Mouse (Mus musculus) neural tube, embryonic 10.5 days (tissue): ENCODE measurements at regions not wholly inside any gene's neighbourhood (a gene's known extent, or its start where the extent isn't known, plus 50 kb on each side); places are given as distances from the start of the nearest gene placed in this dataset.
A peak's percentile ranks its signal among the peaks of the same experiment; 100 is the strongest.
"Not testable (repeated sequence)": the region's sequence is repeated elsewhere in the genome, so short reads cannot be mapped to it uniquely, and the experiment has no call there.

Experiments used
- DNase-seq: peaks from one replicate; pipeline ENCODE4 v3.0.0-alpha.2; 2017; ENCODE audit warnings: low spot score; ENCODE audit errors: extremely low spot score

DNA sequence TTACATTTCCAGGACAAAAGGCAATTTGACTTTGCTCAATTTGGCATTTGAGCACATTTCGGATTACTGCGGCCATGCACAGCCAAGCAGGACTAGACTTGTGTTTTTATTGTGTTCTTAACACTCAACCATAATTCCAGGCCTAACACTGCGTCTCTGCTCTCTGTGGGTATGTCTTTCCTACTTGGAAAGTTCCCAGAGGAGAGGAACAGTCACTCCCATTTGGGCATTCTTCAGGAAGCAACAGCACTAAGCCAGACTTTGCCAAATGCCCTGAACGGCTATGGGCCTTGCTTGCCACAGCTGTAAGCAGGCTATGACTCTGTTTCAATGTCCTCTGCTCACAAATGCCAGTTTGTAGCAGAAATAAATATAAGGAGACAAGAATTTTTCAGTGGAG is 56.5 kb upstream of the Pdk3 start:
- DNase-seq, result no peak

GRCm38 (mm10) chrX:93888966-93889365 is 57.0 kb upstream of the Pdk3 start:
- no peak for DNase-seq

DNA sequence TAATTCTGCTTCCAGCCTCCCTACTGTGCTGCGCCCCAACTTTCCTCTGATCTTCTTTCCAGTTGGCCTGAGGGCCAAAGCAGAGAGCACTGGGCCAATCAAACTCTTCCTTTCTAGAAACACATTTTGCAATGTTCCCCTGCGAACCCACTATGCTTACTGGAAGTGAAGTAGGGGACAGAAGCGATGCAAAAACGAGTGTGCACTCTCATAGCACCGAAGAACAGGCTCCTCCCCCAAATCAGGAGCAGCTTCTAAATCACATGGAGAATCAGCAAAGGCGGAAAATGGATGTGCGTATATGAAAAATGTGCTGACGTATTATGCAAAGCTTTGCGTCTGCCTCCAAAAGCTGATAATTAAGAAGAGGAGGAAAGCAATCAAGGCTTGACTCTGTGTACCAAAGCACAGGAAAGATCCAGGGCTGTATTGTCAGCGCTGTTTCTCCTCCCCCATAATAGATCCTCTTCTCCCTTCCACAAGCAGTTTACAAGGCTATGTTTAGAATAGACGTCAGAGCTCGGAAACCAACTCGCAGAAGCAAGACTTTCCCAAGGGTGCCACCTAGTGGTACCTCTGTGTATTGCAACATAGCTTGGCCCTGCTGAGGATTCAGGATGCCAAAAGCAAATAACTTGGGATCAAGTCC is 57.5 kb upstream of the Pdk3 start:
- DNase-seq, result peak; percentile 73

- DNase-seq, result no peak
Measured at GRCm38 (mm10) chrX:93896838-93897820, 65.1 kb upstream of the Pdk3 start.

GRCm38 (mm10) chrX:93903209-93903608 is 65.2 kb upstream of the AU015836 start:
- no peak for DNase-seq

DNA sequence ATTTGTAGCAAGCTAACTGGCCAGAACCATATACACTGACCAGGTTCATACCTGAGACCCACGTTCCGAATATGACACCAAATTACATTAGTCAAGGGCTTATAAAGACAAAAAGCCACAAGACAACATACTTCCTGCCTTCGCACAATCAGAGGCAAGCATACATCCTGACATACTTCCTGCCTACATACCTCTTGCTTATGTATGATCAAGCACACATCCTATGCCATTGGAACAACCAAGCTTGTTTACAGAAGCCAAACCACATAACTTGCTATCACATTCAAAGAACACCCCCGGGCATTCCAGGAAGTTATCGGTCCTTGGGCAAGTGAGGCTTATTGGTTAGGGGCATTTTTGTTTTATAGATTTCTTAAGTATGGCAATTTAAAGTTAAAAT is 62.9 kb upstream of the AU015836 start:
- no peak for DNase-seq

GRCm38 (mm10) chrX:93911087-93911840 is 57.2 kb upstream of the AU015836 start:
- peak; percentile 58 for DNase-seq

GRCm38 (mm10) chrX:93915548-93915947 is 52.9 kb upstream of the AU015836 start:
- DNase-seq, result no peak

DNA sequence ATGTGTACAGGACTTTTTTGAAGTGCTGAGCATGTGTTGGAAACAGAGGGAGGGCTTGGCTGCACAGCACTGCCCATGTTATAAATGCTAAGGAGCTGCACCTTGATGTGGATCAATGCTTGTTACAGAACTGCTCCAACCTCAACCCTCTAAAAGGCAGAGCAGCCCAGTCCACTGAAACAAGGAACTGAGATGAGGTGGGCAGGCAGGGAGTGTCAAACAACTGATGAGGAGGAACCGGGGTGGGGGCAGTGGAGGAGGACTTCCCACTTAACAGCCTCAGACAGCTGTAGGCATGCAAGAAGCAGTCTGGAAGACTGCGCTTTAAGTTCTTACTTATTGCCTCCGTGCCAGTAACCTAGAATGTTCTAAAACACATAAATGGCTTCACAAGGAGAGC is 51.1 kb upstream of the AU015836 start:
- DNase-seq, result not testable (repeated sequence)
